Mouse (Mus musculus): Measurements from ENCODE around the gene Pde3a.

Pde3a gene

DNA sequence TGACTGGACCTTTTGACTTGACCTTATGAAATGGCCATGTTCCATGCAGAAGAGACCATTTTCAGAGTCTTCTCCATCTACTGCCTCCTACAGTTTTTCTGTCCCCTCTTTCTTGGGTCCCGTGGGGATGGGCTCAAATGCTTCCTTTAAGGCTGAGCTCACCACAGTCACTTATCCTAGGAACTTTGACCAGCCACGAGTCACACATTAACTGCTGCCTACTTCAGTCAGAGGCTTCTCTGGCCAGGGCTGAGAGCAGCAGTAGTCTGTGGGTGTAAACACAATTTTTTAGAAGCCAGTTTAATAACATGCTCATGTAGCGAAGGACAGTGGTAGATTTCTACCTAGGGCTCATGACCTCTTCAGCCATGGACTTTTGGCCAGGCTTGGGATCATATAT, 79.0 kb downstream of the Pde3a start:
- DNase-seq, result peak; percentile 72 to 77

DNA sequence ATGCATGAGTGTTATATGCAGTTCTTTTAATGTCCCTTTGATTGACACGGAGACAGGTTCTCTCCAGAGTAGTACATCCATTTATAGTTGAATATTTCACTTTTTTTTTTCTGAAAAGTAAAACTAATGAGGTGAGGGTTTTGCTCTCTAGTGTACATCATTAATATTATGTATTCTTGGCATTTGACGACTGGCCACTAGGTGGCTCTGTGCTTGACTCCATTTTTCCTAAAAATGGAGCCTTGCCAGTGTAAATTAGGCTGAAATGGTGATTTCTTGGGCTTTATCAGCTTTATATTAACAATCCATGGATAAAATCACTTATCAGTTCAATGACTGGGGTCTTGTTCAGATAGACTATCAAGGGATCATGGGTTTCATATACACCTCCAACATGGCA, 82.4 kb downstream of the Pde3a start:
- DNase-seq, result no peak

DNA sequence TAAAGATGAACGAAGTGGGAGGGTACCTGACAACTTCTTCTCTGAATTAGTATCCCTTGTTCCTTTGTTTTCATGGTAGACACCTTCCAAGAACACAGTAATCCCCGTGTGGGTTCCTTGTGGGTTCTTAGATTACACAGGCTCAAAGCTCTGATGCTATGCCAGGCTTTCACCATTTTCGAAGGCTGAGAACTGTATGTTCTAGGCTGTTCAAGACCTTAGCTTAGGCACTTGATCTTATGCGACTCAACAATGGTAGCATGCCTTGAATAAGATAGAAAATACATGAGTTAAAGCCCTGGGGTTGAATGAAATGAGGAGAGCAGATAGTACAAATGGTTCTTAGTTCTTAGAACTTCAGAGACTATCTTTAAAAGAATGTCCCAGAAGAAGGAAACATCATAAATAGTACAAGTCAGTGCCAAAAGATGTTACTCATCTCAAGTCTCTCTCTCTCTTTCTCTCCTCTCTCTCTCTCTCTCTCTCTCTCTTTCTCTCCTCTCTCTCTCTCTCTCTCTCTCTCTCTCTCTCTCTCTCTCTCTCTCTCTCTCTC, 83.6 kb downstream of the Pde3a start:
- no peak for DNase-seq

DNA sequence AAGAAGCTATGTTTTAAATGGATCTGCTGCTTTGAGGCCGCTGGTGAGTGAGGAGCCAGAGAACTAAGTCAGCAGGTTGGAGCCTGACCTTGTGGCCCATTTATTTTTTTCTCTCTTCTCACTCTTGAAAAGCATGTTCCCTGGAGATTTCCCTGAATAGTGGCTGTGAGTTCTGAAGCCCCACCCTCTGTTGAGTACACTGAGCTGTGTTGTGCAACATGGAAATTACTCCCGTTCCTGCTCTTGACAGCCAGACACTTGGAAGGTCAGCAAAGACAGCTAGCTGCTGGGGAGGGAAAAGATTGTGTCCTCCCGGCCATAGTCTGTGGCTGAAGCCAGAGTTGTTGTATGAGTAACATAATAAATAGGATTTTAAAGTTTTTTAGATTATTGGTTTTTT, 84.2 kb downstream of the Pde3a start:
- DNase-seq, result peak; percentile 39 to 76

DNA sequence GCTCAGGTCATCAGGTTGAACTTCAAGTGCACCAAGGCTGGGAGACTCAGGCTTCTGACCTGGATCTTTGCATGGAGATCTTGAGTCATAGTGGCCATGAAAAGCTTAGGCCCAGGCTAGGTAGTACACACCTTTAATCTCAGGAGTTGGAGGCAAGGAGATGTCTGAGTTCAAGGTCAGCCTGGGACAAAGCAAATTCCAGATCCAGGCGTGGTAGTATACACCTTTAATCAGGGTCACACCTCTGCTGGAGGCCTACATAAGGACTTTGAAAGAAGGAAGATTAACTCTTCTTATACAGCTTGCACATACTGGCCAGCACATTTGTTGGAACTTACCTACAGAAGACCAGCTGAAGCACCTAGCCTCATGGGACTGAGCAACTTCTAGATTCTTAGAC, 86.8 kb downstream of the Pde3a start:
- no peak for DNase-seq

DNA sequence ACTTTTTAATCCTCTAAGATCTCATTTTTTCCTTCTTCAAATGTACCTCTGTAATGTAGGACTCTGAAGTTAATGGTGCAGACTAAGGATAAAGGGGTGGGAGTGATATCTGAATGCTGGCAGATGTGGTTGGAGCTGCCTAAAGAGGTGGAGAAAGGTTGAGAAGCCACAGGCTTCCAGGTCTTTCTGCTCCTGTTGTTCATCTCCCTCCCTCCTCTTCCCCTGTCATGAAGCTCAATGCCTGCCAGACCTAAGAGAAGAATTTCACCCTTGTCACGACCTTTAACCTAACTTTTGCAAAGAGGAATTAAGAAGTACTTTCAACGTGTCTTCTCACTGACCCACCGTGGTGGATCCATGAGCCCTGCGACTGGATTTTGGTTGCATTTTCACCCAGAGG, 87.4 kb downstream of the Pde3a start:
- no peak for DNase-seq

DNA sequence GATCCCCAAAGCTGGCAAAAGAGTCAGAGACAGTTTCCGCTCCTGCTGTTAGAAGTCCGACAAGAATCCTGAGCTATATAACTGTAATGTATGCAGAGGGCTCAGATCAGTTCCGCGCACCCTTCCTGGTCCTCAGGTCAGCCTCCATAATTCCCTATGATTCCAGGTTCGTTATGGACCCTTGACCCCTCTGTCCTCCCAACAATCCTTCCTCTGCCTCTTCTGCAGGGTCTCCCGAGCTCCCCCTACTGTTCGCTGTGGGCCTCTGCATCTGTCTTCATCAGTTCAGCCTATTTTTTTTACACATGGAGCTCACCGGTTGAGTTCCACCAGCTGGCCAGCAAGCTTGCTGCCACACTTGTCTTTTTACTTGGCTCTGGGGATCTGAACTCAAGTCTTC, 88.6 kb downstream of the Pde3a start:
- no peak for DNase-seq

DNA sequence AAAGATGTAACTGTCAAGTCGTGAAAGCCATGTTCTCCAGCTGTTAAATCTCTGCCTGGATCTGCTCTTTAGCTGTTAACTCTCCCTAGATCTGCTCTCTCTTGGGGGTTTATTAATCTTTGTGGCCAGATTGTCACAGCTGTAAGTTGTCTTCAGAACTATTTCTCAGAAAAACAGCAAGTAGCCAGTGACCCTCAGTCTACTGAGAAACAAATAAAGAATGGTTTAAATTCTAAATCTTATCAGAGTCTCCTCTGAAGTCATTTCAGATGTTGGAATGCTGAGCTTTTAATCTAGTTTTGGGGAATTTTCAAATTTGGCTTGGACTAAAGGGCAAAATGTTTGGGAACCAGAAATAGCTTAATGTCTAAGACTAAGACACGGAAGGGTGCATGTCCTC, 92.3 kb downstream of the Pde3a start:
- peak in 1 of 2 experiments; percentile 18 for DNase-seq

DNA sequence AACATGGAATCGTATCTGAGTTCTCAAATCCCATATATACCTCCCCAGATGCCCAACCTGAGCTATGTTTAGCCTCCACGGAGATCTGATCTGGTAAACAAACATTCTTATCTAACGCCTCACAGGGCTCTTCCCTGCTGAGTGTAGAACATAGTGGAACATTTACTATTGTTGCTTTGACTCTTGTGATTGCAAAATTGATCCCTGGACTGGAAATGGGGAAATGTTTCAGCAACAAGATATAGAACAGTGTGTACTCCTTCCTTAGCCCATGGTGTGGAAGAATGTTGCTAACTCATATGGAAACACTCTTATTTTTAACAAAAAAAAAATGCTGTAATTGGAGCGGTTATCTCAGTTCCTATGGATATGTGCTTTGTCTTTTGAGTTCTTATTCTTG, 98.8 kb downstream of the Pde3a start:
- DNase-seq, result no peak

DNA sequence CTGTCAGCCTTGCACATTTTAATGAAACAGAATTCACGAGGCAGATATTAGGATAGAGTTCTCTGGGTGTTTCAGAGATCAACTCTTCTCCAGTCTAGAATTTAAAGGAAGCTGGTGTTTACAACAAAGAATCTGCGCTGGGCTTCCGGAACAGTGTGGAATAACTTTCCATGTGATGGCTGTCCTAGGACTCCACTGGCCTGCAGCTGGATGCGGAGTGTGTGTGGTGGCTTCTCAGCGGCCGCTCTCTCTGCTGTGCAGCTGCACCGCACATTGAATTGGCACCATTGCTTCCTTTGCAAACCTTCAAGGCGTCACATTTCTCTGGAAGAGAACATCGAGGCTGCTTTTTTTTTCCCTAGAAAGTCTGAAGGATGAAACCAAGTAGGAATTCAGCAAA, 99.5 kb downstream of the Pde3a start:
- DNase-seq, result no peak

DNA sequence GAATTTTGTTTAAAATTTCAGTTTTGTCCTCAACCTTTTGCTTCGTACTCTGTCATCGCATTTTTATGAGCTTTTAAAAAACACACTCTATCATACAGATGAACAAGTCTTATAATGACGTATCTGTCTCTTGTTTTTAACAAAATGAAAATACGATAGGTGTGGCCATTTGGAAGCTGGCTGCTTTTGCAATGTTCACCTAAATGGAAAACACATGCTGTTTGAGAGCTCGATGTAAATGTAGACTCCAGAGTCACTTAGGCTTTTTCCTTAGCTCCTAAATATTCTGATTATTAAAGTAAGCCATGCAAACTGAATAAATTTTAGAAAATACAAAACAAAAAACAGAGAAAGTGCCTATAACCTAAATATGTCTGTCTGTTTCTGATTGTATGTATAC, 101.2 kb downstream of the Pde3a start:
- no peak for DNase-seq

DNA sequence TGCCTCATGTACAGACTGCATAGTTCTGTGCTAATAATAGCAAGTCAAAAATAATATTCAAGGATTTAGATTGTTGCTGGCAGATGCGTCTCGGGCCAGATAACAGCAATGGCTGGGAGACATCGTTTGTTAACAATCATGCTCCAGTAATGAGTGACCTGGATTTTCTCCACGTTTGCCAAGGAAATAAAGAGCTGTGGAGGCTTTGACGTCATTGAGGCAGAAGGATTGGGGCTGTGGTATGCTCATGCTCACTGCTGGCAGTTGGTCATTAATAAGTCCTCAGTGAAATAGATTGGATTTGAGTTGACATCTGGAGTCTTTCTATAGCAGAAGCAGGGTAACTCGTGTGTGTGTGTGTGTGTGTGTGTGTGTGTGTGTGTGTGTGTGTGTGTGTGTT, 103.2 kb downstream of the Pde3a start:
- no peak for DNase-seq

DNA sequence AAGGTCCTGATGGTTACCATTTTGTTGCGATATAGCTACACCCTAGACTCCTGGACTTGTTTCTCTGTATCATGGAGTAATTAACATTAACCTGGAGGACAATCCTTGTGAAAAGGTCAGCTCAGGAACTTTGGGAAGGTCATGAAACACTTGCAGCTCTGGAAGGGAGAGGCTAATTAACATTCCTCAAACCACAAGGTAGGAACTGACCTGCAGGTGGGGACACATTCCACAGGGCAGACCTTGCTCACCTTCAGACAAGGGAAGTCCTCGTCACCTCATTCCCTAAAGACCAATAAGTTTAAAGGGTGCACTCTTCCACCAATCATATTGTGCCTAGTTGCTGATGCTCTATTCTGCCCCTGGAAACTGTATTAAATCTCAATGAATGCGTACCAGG, 114.6 kb downstream of the Pde3a start:
- no peak for DNase-seq

DNA sequence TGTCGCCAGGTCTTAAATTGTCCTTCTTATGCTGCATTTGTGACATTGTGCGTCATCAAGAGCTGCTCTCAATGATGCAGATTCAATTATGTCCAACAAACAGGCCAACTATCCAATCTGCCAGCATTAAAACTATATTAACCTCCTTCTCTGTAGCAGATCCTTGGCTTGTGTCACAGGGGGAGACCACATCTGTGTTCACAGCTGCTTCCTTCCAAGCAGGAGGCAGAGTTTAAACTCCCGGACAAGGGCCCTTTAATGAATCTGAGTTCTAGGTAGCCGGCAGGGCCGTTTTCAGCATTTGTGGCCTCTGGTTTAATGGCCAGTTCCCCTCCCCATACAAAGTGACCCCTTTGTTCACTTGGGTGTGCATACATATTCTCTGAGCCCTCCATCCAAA, 118.0 kb downstream of the Pde3a start:
- no peak for DNase-seq

DNA sequence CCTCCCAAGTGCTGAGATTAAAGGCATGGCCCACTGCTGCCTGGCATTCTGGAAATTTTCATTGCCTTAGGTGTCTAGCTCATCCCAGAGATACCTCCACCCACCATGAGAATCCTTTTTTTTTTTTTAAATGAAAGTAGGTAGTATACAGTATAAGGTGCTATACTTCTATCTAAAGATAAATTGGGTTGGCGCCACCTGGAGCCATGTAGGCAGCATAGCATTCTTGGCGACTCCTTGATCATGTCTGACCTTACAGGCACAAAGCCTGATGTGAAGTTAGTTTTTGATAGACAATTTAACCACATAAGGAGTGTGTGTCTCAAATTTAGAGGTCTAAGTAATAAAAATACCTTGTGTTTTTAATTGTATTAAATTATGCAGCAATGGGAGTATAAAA, 123.6 kb downstream of the Pde3a start:
- DNase-seq, result peak in 1 of 2 experiments; percentile 18

DNA sequence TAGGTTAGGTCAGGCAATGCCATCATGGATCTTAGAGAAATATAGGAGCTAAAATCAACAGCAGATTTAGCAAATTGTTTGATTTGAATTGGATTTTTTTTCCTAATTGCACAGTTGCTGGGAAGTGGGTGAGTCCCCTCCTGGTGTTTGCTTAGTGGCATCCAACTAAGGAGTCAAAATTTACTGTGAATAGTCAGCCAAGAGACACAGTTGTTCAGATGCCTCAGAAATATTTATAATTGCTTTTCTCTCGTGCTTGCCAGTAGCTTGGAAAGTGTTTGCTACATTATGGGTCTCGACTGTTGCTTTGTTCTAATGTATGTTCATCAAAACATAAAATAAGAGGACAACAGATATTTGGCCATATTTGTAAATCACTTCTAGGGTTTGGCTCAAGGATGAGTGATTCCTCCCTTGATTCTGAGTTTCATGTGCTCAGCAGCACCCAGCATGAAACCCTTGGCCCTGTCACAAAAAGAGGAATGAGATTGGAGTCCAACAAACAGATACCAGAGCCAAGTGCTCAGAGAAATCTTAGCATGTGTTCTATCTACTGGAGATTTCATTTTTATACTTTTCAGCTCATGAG, 125.5 kb downstream of the Pde3a start:
- DNase-seq, result no peak

DNA sequence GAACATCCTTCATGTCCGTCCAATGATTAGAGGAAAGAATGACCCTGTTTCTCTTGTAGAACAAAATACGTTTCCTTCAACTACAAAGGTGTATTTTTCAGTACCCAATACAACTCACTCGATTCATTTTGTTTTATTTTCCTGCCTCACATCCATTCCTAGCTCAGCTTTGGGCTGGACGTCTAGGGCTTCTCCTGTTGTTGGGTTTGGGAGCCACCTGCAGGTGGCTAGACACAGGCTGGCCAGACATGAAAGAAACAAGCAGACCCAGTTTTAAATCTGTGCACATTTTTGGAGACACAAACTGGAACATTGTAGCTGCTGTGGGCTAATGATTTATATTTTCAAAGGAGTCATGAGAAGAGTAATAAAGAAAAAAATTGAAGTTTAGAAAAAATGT, 126.1 kb downstream of the Pde3a start:
- no peak for DNase-seq

DNA sequence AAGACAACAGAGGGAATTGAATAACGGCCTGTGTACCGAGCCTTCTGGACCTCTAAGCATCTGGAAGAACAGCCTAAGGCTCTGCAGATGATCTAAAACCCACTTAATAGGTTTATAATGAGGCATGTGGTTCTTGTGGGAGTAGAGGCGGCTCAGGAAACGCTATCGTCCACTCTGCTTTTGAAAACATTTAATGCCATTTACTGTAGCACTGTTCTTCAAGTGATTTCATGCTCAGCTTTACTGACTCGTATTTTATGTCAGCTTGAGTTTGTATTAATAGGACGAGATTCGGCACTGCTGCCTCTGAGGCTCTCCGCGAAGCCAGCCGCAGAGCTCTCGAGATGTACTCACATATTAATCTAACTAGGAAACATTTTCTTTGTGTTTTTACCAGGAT, 131.9 kb downstream of the Pde3a start:
- DNase-seq, result no peak

DNA sequence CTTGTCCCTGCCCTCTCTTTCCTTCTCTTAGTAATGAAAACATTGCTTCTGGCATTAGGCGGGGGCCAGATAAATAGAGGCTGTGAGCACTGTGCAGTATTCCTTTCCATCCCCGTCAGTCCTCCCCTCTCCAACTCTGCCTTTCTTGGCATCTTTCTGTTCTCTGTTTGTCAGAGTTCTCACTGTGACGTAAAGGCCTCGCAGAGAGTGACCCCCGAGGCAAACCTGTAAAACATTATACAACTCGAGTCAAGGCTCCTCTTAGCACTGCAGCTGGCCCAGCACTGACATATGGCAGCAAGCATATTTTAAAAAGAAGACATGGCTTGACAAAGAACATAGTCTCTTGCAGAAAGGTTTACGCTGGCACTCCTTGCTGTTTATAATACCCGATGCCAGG, 132.4 kb downstream of the Pde3a start:
- DNase-seq, result peak in 1 of 2 experiments; percentile 11

DNA sequence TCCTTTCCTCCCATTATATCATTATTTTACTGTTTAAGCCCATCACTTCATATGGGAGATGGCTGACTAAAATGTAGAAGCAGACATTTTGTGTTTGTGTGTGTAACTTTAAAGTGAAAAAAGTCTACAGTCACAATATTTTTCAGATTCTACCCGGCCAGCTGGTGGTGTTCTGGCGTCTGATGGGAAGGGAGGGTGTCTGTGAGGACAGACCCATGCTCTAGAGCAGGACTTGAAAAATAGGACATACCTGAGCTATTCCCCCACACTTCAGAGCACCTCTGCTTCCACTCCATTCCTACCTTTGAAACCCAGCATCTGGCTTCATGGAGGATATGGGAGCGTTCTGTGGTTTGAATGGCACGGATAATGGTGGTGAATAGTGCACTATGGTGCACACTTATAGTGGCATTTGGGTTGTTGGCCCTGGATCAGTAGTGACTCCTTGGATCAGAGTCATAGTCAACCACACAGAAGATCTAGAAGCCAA, 132.9 kb downstream of the Pde3a start:
- no peak for DNase-seq

DNA sequence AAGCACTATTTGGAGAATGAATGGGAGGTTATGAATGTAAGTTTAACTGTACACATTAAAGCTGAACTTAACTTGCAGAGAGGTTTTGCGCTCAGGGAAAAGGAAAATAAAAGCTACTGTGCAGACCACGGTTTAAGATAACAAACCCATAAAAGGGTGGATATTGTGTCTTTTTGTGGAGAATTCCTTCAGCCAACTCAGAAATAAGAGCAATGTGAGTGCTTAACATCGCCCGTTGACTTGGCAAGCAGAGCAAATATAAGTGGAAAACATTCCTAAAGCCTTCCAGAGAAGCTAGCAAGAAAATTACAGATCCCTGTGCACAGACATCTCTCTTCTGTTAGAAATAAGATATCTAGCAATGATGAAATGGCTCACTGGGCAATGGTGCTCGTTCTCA, 139.0 kb downstream of the Pde3a start:
- DNase-seq, result no peak

DNA sequence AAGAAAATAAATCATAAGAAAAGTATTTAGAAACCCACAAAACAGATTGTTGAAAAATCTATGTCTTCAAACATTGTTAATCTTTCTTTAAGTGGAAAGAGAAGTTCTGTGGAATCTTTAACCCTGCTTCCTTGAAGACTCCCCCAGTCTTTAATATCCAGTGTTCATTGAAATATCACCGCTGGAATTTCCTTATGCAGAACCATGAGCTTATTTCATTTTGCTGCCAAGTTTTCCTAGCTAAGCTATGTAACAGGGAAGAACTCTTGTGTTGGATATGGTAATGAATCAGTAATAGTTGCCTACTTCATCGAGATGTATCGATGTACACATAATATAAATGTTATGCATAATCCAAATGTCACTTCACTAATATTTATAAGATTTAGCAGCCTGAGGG, 146.9 kb downstream of the Pde3a start:
- DNase-seq, result no peak

DNA sequence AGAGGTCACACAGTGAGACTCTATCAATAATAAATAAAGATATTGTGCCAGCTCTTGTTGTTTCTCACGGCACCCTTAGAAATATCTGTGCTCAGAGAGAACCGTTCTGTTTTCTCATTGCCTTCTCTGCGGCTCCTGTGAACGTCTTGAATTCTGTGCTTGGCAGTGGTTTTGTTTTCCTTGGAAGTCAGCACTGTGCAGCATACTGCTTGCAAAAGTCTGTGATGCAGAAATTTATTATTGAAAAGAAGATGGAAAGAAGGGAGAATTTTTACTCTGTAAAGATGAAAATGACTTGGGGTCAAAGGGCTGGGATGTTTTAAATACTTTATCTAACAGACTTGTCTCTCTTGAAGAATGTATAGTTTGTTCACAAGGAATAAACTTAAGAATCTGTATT, 150.3 kb downstream of the Pde3a start:
- peak in 1 of 2 experiments; percentile 27 for DNase-seq

DNA sequence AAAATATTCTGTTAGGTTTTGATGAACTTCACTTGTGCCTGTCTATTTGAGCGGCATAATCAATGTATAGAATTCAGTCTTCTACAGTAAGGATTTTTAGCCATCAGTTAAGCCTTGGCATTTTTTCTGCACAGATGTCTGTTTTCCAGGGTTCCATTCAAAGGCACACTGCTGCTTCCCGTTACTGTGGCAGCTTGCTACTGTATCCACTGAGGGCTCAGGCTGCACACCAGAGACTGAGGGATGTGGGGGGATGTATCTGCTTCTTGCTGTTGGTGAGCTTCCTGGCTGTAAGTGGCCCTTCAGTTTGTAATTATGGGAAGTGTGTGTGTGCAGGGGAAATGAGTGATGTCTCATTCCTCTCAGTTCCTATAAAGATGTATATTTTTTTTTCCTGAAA, 154.9 kb downstream of the Pde3a start:
- DNase-seq, result no peak

DNA sequence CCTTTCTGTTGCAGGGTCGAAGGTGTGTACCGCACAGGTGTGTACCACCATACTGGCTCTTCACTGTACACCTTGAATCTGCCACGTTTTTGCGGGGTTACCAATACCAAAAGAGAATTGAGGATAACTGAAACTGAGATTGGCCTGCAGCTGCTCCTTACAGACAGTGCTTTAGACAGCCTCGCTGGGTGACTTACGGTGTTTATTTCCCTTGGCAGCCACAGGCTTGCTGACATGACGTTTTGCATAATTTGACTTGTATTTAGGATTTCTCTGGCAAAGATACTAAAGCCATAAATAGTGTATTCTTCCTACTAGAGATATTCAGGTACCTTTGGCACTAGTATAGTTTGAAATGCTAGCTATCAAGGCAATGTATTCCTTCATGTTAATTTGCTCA, 155.6 kb downstream of the Pde3a start:
- no peak for DNase-seq
